Mouse (Mus musculus) midbrain, embryonic 10.5 days (tissue): ENCODE measurements around the gene Mtf1. TPM values are rescaled to one million over a fixed set of nuclear protein-coding genes. Genes with fewer than 3 reads are reported as not detected.
A peak's percentile ranks its signal among the peaks of the same experiment; 100 is the strongest.

ENCODE experiments used
- DNase-seq: peaks from one replicate; pipeline ENCODE4 v3.0.0-alpha.2; 2017; ENCODE audit warnings: low spot score
- H3K27ac ChIP-seq: fragments of 300-500 bp; sonication (generic); replicated peaks from 2 replicates; pipeline ENCODE4 v1.5.1; 2016; ENCODE audit warnings: mild to moderate bottlenecking
- H3K27me3 ChIP-seq: fragments of 300-500 bp; sonication (generic); 2 replicates; pipeline ENCODE4 v1.6.1; 2016; ENCODE audit warnings: low read depth, mild to moderate bottlenecking; ENCODE audit not compliant: poor library complexity, severe bottlenecking
- H3K36me3 ChIP-seq: fragments of 300-500 bp; sonication (generic); 2 replicates; pipeline ENCODE4 v1.6.1; 2016; ENCODE audit warnings: mild to moderate bottlenecking, moderate library complexity
- H3K4me1 ChIP-seq: fragments of 300-500 bp; sonication (generic); 2 replicates; pipeline ENCODE4 v1.6.1; 2016
- H3K4me3 ChIP-seq: fragments of 300-500 bp; sonication (generic); 2 replicates; pipeline ENCODE4 v1.5.1; 2016; ENCODE audit warnings: mild to moderate bottlenecking, moderate library complexity
- H3K9me3 ChIP-seq: fragments of 300-500 bp; sonication (generic); replicated peaks from 2 replicates; pipeline ENCODE4 v1.6.1; 2016; ENCODE audit warnings: mild to moderate bottlenecking
- WGBS: fragments of 180-500 bp; shearing (Covaris S2); methylation state at CpG from one replicate; pipeline ENCODE4 v1.1.7; 2016; 5-methylcytosine and 5-hydroxymethylcytosine counted together
- polyA plus RNA-seq: library from polyadenylated mRNA; unstranded; fragments of >200 nt; fragmentation: Nextera tagmentation; extraction: Ambion mirVana; gene quantifications from 2 replicates; pipeline ENCODE4 v1.2.1, GENCODE M21; 2016

The Mtf1 gene
- polyA plus RNA-seq, 1 experiment from 2014 or later = 21.5 TPM

- Histone ChIP-seq H3K36me3 (peaks cover 85% of the 10 kb centered on the region), H3K9me3 (no peaks in the 10 kb centered on the region), H3K4me3 (no peak overlapping the region), H3K27ac (no peak overlapping the region), H3K27me3 (no peaks in the 10 kb centered on the region), H3K4me1 (peaks cover 14% of the 10 kb centered on the region)
- no peak for DNase-seq
- WGBS = 87% methylated on average over 9 of the region's 9 CpGs
Measured at GRCm38 (mm10) chr4:124809136-124809883, 7.4 kb downstream of the Mtf1 start.

- 97% methylated on average over 7 of the region's 7 CpGs for WGBS
- Histone ChIP-seq H3K36me3 (peaks cover 78% of the 10 kb centered on the region), H3K27ac (no peak overlapping the region), H3K9me3 (no peaks in the 10 kb centered on the region), H3K27me3 (no peaks in the 10 kb centered on the region), H3K4me3 (no peak overlapping the region), H3K4me1 (peaks cover 14% of the 10 kb centered on the region)
- no peak for DNase-seq
Measured at GRCm38 (mm10) chr4:124810056-124810455, 8.2 kb downstream of the Mtf1 start.

GRCm38 (mm10) chr4:124811347-124811975 is 9.6 kb downstream of the Mtf1 start:
- H3K9me3 ChIP-seq = no peaks in the 10 kb centered on the region
- peaks cover 74% of the 10 kb centered on the region for H3K36me3 ChIP-seq
- H3K4me1 ChIP-seq = peaks cover 14% of the 10 kb centered on the region
- no peak overlapping the region for H3K27ac ChIP-seq
- no peaks in the 10 kb centered on the region for H3K27me3 ChIP-seq
- H3K4me3 ChIP-seq = no peak overlapping the region; the same call in 1 of the 2 replicates
- WGBS = 21% methylated on average over 9 of the region's 9 CpGs
- DNase-seq = no peak

GRCm38 (mm10) chr4:124815901-124816300 is 14.0 kb downstream of the Mtf1 start:
- Histone ChIP-seq H3K4me1 (peaks cover 28% of the 10 kb centered on the region), H3K27me3 (no peaks in the 10 kb centered on the region), H3K27ac (no peak overlapping the region), H3K9me3 (no peaks in the 10 kb centered on the region), H3K4me3 (no peak overlapping the region), H3K36me3 (peaks cover 48% of the 10 kb centered on the region)
- DNase-seq = no peak
- 95% methylated on average over 11 of the region's 11 CpGs for WGBS

GRCm38 (mm10) chr4:124817803-124818202 is 15.9 kb downstream of the Mtf1 start:
- no peak overlapping the region for H3K4me3 ChIP-seq
- H3K4me1 ChIP-seq = peaks cover 17% of the 10 kb centered on the region
- H3K27me3 ChIP-seq = no peaks in the 10 kb centered on the region
- 15% methylated on average over 6 of the region's 6 CpGs for WGBS
- DNase-seq = peak; percentile 39
- no peak overlapping the region for H3K27ac ChIP-seq
- peaks cover 54% of the 10 kb centered on the region for H3K36me3 ChIP-seq
- H3K9me3 ChIP-seq = no peaks in the 10 kb centered on the region

- Histone ChIP-seq H3K9me3 (no peaks in the 10 kb centered on the region), H3K4me1 (peaks cover 17% of the 10 kb centered on the region), H3K36me3 (peaks cover 54% of the 10 kb centered on the region), H3K4me3 (no peak overlapping the region), H3K27ac (no peak overlapping the region), H3K27me3 (no peaks in the 10 kb centered on the region)
- WGBS = 89% methylated on average over 4 of the region's 4 CpGs
- no peak for DNase-seq
Measured at GRCm38 (mm10) chr4:124818832-124819231, 16.9 kb downstream of the Mtf1 start.

- Histone ChIP-seq H3K36me3 (peaks cover 96% of the 10 kb centered on the region), H3K9me3 (no peaks in the 10 kb centered on the region), H3K4me1 (no peaks in the 10 kb centered on the region), H3K4me3 (no peak overlapping the region), H3K27ac (no peak overlapping the region), H3K27me3 (no peaks in the 10 kb centered on the region)
- WGBS = 96% methylated on average over 6 of the region's 6 CpGs
- DNase-seq = no peak
Measured at GRCm38 (mm10) chr4:124824967-124825366, 23.1 kb downstream of the Mtf1 start.

GRCm38 (mm10) chr4:124825371-124825965 is 23.6 kb downstream of the Mtf1 start:
- Histone ChIP-seq H3K27ac (no peak overlapping the region), H3K4me1 (no peaks in the 10 kb centered on the region), H3K27me3 (no peaks in the 10 kb centered on the region), H3K36me3 (peaks cover 96% of the 10 kb centered on the region), H3K9me3 (no peaks in the 10 kb centered on the region), H3K4me3 (no peak overlapping the region)
- no peak for DNase-seq
- 95% methylated on average over 21 of the region's 21 CpGs for WGBS

- Histone ChIP-seq H3K27me3 (no peaks in the 10 kb centered on the region), H3K36me3 (peaks cover 94% of the 10 kb centered on the region), H3K27ac (no peak overlapping the region), H3K9me3 (no peaks in the 10 kb centered on the region), H3K4me3 (no peak overlapping the region), H3K4me1 (no peaks in the 10 kb centered on the region)
- 91% methylated on average over 5 of the region's 5 CpGs for WGBS
- DNase-seq = no peak
Measured at GRCm38 (mm10) chr4:124829671-124830070, 27.8 kb downstream of the Mtf1 start.

- no peaks in the 10 kb centered on the region for H3K4me1 ChIP-seq
- H3K9me3 ChIP-seq = no peaks in the 10 kb centered on the region
- H3K4me3 ChIP-seq = no peak overlapping the region
- no peak for DNase-seq
- no peak overlapping the region for H3K27ac ChIP-seq
- peaks cover 92% of the 10 kb centered on the region for H3K36me3 ChIP-seq
- 94% methylated on average over 10 of the region's 10 CpGs for WGBS
- H3K27me3 ChIP-seq = no peaks in the 10 kb centered on the region
Measured at GRCm38 (mm10) chr4:124832796-124833195, 30.9 kb downstream of the Mtf1 start.

- Histone ChIP-seq H3K36me3 (peaks cover 95% of the 10 kb centered on the region), H3K9me3 (peaks cover 6% of the 10 kb centered on the region; the same call in 1 of the 2 replicates), H3K4me3 (no peak overlapping the region), H3K4me1 (no peaks in the 10 kb centered on the region), H3K27ac (no peak overlapping the region), H3K27me3 (no peaks in the 10 kb centered on the region)
- WGBS = 92% methylated on average over 14 of the region's 14 CpGs
- DNase-seq = no peak
Measured at GRCm38 (mm10) chr4:124838035-124838700, 36.3 kb downstream of the Mtf1 start.

GRCm38 (mm10) chr4:124840998-124841397 is 39.1 kb downstream of the Mtf1 start:
- Histone ChIP-seq H3K9me3 (peaks cover 6% of the 10 kb centered on the region; the same call in 1 of the 2 replicates), H3K27me3 (no peaks in the 10 kb centered on the region), H3K27ac (no peak overlapping the region), H3K4me3 (no peak overlapping the region), H3K36me3 (peaks cover 95% of the 10 kb centered on the region), H3K4me1 (no peaks in the 10 kb centered on the region)
- DNase-seq = no peak
- 91% methylated on average over 1 of the region's 1 CpGs for WGBS
